Mouse (Mus musculus): Measurements from ENCODE around the gene Hlf.

Hlf gene

DNA sequence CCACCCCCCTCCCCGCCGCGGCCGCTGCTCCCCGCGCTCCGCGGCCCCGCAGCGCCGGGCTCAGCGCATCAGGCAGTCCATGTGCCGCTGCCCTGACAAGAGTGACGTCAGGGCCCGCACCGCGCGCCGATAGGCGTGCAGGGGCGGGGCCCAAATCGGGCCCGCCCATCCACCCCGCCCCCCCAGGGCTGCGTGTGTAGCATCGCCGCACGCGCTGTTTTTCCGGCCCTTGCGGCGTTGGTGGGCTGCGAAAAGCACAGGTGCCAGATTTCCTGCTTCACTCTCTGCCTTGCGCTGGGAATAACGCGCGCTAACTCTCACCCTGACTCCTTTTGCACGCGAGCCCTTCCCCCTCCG lies at the start of gene Hlf:
Gene Hlf (minus strand): TSS at position 79 of the 357 bp plus-strand sequence.
- peak; percentile 95 for DNase-seq

DNA sequence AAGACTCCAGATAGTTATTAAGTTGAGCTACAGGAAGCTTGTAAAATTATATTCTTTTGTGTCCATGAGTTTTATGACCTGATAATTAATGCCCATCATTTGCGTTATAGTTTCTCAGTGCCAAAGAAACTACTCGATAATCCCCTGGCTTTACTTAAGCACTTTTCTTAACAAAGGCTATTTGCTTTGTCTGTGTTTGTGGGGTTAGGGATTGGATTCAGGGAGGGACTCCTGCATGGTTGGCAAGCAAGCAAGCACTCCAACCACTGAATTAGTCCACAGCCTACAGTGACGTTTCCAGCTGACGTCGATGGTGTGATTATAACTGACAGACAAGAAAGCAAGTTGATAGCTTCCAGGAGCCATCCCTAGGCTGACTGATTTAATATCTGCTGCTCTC lies 48.1 kb upstream of the Hlf start:
- DNase-seq = no peak

DNA sequence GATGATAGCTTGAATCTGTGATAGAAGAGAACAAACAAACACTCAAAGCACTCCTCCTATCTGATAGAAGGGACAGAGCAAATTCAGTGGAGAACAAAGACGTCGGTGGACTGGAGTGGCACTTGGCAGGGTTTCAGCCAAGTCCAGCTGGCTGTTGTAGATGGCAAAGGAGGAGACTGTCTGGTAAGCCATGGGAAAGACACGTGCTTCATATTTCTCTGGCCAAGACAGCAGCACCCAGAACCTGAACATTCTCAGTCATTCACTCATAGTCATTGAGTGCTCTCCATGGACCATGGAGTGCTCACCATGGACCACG lies 34.5 kb upstream of the Hlf start:
- DNase-seq = no peak

DNA sequence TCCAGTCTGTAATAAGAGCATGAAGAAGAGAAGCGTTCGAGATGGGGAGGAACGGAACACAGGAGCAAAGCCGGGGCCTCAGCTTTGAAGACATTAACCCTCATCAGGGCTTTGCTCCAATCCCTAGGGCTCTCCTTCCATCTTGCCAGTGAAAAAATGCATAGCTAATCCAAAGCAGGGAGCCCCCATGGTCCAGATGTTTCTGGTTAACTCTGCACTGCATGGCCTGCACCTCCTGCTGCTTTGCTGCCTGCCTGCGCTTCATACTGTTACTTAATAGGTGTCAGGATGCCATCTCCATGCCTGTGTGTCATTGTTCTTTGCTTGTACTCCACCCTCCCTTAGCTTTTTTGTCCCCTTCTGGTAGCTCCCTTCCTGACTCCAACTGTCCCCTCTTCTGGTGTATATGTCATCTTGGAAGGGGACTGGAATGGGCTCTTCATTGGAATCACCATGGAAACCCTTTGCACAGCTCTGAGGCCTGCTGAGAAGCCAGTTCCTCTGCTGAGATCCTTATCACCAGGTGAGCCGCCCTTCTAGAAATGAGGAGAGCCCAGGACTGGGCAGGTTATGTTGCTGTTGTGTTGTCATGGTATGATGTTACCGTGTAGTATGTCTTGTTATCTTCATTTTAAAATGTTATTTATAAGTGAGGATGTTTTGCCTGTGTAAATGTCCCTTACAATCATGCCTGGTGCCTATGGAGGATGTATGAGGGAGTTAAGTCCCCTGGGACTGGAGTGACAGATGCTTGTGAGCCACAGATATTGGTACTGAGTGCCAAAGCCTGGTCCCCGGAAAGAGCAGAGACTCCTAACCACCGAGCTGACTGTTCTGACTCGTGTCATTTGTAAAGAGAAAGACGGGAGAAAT lies 33.9 kb upstream of the Hlf start:
- DNase-seq = no peak

DNA sequence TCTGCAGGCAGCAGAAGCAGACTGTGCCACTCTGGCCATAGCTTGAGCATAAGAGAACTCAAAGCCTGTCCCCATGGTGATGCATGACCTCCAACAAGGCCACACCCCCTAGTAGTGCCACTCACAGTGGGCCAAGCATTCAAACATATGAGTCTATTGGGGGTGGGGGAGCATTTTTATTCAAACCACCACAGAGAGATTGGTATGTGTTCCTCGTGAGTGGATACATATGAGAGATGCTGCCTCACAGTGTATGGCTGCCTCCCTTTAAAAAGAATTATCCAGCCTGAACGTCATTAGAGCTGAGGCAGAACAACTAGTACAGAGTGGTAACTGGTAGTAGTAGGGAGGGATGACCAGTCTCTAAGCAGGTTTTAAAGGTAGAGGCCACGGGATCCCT lies 33.2 kb upstream of the Hlf start:
- no peak for DNase-seq

DNA sequence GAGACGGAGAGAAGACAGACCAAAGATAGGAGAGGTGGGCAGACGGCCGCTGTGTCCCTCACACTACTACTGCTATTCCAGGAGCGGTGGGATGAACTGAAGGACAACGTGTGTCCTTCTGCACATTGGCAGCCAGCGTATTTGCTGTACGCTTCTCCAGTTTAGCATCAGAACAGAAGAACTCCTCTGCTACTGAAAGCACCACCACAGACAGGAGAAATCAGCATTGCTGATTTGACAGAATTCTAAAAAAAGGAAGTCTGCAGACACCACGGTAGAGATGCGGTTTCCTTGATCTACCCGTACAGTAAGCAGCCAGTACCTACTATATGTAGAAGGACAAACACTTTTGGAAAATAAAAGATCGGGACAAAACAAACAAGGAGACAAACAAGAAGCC lies 29.0 kb upstream of the Hlf start:
- DNase-seq = no peak

DNA sequence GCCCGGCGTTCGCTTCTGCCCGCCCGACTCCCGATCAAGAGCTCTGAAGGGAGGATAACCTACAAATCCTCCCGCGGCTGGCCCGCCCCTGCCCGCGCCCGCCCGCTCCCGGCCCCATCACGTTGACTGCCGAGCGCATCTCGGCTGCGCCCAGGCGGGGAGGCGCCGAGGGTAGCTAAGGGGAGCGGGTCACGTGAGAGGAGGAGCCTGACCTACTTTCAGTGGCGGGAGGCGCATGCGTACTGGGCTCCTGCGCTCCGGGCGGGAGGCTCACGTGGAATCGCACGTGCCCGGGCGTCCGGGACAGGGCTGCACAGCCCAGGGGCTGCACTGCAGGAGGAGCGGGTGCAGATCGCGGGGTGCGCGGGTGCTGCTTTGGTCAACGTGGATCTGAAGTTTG lies 27.2 kb upstream of the Hlf start:
- peak; percentile 99 for DNase-seq

DNA sequence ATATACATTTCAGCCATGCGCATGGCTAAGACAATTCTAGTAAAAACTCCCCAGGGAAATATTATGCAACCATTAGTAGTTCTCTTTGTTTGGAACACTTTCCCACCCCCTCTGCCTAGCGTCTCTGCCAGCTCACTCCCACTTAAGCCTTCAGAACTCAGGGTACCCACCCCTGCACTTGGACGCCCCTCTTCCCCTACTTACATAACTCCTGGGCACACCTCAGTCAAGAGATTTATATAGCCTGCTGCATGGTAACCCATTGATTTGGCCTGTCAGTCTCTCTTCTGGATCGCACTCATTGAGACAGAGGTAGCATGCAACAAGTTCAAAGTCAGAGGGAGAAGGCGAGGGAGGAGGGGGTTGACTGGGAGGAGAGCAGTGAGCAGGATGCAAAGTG lies 26.3 kb upstream of the Hlf start:
- DNase-seq = no peak

DNA sequence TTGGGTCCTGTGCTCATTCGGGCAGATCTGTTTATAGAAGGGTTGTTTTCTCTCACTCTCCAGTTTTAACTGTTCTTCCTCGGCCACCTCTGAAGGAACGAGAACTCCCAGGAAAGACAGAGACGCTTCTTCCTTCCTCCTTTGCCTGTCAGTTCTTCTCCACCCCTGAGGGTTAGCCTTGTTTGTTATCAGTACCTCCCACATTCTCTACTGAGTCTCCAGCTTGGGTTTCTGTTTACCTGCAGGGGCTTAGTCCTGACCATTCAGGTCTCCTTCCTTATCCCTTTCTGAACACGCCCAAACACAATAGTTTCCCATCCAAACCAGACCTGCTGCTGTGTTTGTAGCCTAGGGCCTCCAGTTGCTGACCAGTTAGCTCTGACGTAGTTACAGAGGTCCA lies 8.2 kb upstream of the Hlf start:
- DNase-seq = no peak

DNA sequence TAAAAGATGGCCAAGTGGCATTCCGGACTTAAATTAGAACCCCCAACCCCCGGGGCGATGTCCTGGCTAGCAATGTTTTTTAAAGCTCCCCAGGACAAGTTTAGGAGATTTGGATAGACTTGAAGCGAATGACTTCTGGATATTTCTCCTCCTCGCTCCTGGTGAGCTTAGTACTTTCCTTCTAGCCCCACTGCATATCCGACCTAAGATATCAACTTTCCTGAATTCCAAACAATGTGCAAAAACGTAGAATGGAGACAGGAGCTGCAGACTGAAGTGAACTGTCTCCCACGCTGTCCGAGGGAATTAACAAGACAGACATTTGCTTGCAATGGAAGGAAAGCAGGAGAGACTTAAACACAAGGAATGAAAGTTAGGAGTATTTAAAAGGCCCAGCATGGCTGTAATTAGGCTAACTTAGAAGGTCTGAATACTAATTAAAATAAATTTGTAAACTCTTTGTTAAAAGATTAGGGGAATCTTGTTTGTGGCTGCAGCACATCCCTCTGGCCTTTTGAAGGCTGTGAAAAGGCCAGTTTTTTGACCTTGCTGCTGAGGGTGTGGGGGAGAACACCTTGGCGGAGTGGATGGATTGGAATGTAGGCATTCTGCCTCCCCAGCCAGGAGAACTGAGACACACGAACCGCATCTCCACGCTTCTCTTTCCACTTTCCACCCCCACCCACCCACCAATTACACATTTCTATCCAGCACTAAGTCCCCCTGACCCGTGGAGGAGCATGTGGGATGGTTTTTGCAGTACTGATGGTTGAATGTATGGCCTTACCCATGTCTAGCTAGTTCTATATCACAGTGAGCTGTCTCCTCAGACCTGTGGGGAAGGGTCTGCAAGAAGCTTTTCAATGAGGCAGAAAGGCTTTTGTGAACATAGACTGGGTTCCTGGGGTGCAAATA lies 833 bp upstream of the Hlf start:
- no peak for DNase-seq

DNA sequence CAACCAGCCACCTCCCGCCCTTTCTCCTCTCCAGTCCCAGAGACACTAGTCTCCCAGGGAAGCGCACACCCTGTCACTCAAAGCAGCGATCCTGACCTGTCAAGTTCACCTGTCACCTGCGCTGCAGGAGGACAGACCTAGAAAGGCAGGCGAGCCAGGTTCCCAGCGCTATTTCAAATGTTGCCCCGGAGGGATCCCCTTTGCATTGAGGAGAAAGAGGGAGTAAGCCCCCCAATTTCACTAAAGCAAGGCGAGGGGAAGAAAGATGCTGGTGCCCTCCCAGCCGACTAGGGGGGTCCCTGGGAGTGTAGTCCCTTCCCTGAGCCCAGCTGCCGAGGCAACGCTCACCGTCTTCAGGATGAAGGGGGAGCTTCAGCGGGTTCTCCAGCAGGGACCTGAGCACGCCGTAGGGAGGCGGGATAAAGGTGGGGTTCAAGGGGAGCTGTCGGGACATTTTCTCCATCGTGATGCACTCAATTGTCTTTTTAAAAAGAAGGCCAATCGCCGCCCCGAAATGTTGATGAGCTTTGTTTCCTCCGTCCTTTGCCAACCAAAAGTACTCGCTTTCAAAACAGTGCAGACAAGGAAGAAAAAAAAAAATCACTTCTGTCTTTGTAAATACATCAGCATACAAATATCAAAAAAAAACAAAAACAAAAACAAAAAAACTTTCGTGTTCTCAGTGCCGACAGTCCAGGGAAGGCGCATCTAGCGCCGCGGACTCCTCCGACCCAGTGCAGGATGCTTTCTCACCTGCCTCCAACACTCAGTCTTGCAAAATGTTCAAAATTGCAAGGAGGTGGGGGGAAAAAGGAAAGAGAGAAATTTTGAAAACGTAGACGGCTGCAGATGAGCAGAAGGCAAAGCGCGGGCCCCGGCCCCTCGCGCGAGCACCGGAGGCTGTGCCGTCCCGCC lies 536 bp downstream of the Hlf start:
- DNase-seq = no peak

DNA sequence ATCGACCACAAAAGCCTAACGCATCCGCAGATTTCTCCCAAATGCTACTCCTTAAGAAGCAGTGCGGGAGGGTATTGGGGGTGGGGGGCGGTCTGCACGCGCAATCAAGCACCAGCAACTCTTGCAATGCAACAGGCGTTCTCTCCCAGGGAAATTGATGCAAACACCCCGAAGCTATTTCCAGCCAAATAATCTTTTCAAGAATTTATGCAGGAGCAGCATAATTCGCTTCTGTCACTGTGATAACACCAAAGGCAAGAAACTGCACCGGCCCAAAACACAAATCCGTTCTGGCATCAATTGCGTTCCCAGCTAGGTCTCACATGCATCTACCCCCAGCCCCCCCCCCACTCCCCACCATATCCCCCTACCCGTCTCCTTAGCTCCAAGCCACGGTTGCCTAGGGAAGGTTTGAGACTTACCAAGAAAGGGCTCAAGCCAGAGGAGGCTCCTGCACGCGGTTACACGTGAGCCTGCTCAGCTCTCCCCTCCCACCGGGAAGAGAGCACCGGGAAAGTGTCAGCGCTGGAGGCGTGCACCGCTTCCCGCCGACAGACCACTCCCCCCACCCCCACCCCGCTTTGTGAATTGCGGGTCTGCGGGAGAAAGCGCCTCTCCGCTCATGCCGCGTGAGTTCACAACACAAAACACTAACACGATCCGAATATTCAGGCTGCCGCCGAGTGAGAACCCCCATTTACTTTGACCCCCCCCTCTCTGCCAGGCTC lies 1.4 kb downstream of the Hlf start:
- peak; percentile 62 for DNase-seq

DNA sequence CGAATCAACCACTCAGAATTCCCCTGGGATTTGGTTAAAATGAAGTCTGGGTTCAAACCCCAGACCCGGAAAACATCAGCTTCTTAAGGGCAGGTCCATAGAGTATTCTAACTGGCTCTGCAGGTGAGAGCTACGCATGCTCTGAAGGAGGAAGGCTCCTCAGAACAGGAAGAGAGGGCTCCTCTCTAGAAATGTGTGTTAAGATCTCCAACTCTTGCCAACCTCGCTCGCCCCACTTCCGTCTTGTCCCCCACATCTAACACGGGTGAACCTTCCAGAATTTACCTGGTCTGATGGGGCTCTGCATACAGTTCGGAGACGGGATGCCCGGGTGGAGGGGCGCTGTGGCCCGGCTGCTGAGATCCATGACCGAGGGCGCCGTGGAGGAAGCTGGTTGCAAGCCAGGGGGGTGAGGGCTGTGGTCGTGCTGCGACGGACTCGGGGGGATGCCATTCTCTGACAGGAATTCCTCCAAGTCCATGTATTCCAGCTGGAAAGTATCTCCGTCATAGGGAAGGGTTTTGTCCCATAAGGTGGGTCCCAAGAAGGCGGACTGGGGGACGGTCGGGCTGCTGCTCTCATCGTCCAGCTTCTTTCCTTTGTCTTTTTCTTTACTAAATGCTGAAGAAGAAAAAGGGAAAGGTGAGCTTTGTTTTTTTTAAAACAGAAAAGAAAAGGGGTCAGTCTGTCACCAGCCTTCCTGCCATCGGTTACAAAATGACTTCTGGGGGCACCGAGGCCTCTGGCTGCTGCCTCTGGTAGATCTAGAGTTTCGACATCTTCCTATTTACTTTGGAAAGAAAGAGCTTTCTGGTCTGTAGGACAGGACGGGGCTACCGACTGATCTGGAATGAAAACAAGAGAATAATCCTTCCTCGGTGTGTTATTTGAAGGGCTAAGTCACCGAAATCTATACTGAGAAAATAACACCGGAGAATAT lies 2.9 kb downstream of the Hlf start:
- no peak for DNase-seq

DNA sequence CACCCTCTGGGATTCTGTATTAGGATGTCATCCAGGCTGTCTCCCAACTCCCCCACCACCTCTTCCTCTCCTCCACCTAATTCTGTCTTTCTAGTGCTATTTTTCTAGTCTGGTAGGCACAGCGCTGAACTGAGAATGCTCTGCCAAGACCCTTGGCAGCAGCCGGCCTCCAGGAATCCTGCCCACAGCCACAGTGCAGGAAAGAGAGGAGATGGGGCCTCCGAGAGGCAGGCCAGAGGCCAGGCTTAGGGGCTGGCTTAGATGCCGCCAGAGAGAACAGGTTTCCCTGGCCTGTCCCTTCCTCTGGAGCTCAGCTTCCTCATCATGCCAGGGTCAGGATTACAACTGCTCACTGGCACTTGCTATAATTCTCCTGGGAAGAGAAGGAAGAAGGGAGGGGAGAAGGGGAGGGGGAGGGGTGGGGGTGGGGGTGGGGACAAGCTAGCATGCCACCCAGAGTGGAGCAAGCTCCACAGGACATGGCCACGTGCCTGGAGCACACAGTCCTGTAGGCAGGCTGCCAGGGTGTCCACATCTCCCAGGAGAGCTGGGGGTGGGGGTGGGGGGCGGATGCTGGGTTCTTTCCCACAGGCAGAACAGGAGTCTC lies 8.6 kb downstream of the Hlf start:
- DNase-seq = peak; percentile 73

DNA sequence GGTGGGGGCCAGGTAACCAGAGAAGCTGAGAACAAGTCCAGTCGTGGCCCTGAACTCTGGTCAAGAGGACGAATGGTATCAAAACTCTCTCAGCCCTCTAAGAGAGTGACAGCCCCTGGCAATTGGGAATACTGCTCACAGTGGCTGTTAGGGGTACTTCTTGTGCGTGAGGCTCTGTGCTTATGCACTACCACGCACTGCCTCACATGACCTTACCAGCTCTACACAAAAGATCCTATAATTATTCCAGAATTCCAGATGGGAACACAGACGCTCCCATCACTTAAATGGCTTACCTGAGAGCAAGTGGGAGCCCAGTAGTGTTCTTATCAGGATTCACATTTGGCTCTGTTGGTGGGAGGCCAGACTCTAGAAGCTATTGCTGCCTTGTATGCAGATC lies 9.6 kb downstream of the Hlf start:
- no peak for DNase-seq

DNA sequence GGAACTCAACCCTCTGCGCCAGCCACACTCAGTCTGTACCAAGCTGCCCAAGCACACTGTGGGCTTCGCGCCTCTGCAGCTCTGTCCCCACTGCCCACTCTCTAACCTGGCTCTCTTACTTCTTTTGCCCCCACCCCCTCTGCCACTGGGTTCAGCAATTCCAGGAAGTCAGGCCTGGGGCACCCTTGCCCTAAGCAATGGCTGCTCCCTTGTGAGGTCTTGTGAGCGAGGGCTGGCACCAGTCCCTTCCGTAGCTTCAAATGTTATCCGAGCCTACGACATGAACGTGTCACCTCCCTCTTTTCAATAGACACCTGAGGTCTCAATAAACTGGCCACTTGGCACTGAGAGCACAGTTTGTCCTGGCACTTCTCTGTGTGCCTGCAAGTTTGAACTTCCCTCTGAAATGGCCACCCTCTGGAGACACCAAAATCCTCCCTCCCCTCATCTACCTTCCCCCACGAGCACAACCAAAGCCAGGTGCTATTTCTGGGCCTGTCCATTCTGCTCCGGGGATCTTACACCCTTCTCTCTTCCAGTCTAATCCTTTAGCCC lies 10.5 kb downstream of the Hlf start:
- DNase-seq = no peak

DNA sequence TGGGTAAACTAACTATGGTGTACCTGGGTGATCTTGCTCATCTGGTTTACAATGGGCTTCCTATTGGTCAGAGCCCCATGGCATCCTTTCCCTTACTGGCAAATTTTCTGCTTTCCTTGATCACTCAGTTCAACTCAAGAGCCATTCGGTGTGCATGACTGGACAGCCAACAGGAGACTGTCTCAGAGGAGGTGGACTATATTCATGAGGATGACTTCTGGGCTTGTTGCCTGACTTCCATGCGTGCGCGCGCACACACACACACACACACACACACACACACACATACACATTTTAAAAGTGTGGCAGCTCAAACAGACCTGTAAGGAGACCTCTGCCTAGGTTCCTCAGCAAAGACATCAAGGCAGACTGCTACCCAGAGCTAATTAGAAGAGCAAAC lies 12.7 kb downstream of the Hlf start:
- DNase-seq = no peak

DNA sequence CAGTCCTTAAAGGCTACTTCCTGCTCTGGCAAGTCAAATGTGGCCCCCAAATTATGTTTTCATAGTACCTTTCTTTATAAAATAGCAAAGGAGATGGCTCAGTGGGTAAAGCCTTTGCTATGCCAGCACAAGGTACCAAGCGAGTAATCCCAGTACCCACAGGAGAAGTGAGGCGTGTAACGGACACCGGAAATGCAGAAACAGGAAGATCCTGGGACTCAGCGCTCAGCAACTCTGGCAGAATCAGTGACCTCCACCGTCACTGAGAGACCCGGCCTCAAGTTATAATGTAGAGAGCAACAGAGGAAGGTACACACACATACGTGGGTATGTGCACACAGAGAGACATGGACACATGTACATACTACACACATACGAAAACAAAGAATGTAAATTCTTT lies 14.3 kb downstream of the Hlf start:
- DNase-seq = no peak

DNA sequence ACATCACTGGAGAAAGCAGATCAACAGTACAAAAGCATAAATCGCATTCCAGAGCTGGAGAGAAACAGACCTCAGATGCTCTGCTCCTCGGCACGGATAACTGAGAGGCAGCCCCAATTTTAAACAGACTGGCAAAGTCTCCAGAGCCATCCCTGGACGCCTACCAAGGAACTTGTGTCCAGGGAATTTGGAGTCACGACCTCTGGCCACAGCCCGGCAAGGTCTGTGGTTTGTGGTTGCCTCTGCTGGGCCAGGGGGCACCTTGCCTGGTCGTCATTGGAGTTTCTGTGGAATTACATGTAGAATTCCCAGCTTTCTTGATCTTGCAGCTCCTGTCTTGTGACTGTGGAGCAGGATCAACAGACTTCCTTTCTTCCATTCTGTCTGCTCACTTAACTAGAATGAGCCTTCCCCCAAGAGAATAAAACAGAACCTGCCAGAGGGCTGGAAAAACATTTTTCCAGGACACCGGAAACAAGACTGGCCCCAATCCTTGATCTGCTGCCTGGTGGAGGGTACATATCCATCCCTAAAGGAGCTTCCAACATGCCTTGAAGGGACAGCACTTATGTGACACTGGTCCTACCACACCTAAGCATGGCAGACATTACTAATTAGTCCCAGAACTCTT lies 19.1 kb downstream of the Hlf start:
- no peak for DNase-seq

DNA sequence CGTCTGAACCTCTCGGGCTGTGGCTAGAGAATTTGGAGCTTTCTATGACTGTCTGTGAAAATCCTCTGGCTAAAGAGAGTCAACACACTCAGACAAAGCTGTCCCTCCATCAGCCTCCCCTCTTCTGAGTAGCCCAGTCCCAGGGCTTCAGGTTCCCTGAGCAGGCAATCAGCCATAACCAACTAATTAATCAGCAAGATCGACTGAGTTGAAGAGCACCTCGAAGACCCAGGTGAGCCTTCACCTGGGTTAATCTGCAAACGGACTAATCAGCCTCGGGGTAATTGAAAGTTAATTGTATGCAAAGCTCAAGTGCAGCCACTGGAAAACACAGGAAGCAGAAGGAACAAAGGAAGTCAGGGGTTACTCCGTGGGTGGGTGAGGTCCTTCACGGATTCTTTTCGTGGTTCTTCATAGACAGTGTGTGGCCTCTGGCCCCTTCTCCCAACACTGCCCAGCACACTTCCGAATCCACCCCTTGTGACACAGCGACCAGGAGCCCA lies 19.9 kb downstream of the Hlf start:
- DNase-seq = no peak
